Mouse (Mus musculus) liver, adult 2 months (tissue): ENCODE measurements around the gene Pex7.

Source experiments
- CTCF ChIP-seq: fragments of 200-500 bp; IDR thresholded peaks from 2 replicates; pipeline ENCODE4 v1.5.1; 2011; ENCODE audit warnings: low read depth, low read length, control low read depth
- POLR2A ChIP-seq: fragments of 200-500 bp; IDR thresholded peaks from 2 replicates; pipeline ENCODE4 v1.6.1; 2011; ENCODE audit warnings: low read length, control low read depth; ENCODE audit not compliant: insufficient read depth; ENCODE audit errors: extremely low read depth

DNA sequence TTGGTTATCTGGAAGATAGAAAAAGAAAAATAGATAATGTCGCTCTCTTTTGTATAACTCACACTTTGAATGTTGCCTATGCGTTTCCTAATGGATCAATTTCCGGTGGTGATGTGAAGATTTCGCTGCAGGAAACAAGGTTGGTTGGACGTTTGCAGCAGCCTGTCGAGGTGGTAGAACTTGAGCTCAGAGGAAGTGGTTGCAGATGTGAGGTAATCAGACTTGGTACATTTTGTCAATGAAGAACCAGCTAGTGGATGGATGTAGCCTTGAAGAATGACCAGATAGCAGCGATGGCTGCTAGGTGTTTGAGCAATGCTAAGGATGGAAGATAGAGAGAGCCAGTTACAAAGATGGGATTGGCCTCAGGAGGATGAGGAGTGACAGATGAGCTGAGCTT lies 102.7 kb downstream of the Pex7 start:
- TF ChIP-seq CTCF = no peak
- TF ChIP-seq POLR2A = no peak
